ENCODE assay signal across 8 mouse cellular contexts in genomic region chr7:114281671-114282070, GRCm38 (mm10). TPM values are rescaled to one million over a fixed set of nuclear protein-coding genes. Genes with fewer than 3 reads are reported as not detected.
DNase-seq lines count a peak whose midpoint lies in the region; ATAC-seq and TF ChIP-seq lines count a peak whose summit lies in the region.

No protein-coding gene starts in this region.

- no peak overlapping the region for H3K4me3 ChIP-seq in forebrain, embryonic 13.5 days
- H3K4me3 ChIP-seq in forebrain, embryonic 10.5 days = no peak overlapping the region
- no peak overlapping the region for H3K4me3 ChIP-seq in midbrain, postnatal 0 days (ENCODE audit: low read depth, low read length)
- H3K4me3 ChIP-seq in midbrain, embryonic 16.5 days (ENCODE audit: low read depth, low read length) = no peak overlapping the region
- H3K4me3 ChIP-seq in lung, embryonic 16.5 days (ENCODE audit: low read length) = no peak overlapping the region

- peak; percentile 59; the same call in 1 of the 2 replicates for ATAC-seq in forebrain, embryonic 13.5 days
- no peak for ATAC-seq in midbrain, postnatal 0 days (ENCODE audit: low FRiP score)
- no peak for ATAC-seq in midbrain, embryonic 16.5 days
- peak; percentile 76; the same call in 1 of the 2 replicates for ATAC-seq in erythroid progenitor cell, adult 5-6 weeks (replicated peaks; ENCODE audit: low FRiP score, poor library complexity, severe bottlenecking)
- peak; percentile 57; the same call in 1 of the 2 replicates for ATAC-seq in lung, embryonic 16.5 days (ENCODE audit: low read depth)

- H3K27me3 ChIP-seq in forebrain, embryonic 13.5 days = no peaks in the 10 kb centered on the region
- H3K27me3 ChIP-seq in forebrain, embryonic 10.5 days (ENCODE audit: poor library complexity, severe bottlenecking) = no peaks in the 10 kb centered on the region
- H3K27me3 ChIP-seq in midbrain, postnatal 0 days (ENCODE audit: insufficient read depth, low read length) = no peaks in the 10 kb centered on the region
- H3K27me3 ChIP-seq in midbrain, embryonic 16.5 days (ENCODE audit: control insufficient read depth, insufficient read depth, low read depth, low read length) = no peaks in the 10 kb centered on the region
- H3K27me3 ChIP-seq in lung, embryonic 16.5 days (ENCODE audit: control insufficient read depth, insufficient read depth, low read depth, low read length) = no peaks in the 10 kb centered on the region

- 62% methylated on average over 3 of the region's 3 CpGs for WGBS in forebrain, embryonic 13.5 days
- WGBS in forebrain, embryonic 10.5 days = 63% methylated on average over 3 of the region's 3 CpGs
- 57% methylated on average over 3 of the region's 3 CpGs for WGBS in midbrain, postnatal 0 days
- whole genome bisulfite sequencing in midbrain, embryonic 16.5 days = 61% methylated on average over 3 of the region's 3 CpGs
- 53% methylated on average over 3 of the region's 3 CpGs for WGBS in lung, embryonic 16.5 days

- H3K27ac ChIP-seq in forebrain, embryonic 13.5 days = no peak overlapping the region
- no peak overlapping the region for H3K27ac ChIP-seq in forebrain, embryonic 10.5 days
- H3K27ac ChIP-seq in midbrain, postnatal 0 days (ENCODE audit: low read depth, low read length) = no peak overlapping the region
- no peak overlapping the region for H3K27ac ChIP-seq in midbrain, embryonic 16.5 days (ENCODE audit: low read length)
- no peak overlapping the region for H3K27ac ChIP-seq in lung, embryonic 16.5 days (ENCODE audit: low read length)

- no peaks in the 10 kb centered on the region for H3K36me3 ChIP-seq in forebrain, embryonic 13.5 days (ENCODE audit: poor library complexity, severe bottlenecking)
- H3K36me3 ChIP-seq in forebrain, embryonic 10.5 days (replicated peaks) = no peaks in the 10 kb centered on the region
- H3K36me3 ChIP-seq in midbrain, postnatal 0 days (ENCODE audit: insufficient read depth, low read length) = no peaks in the 10 kb centered on the region
- H3K36me3 ChIP-seq in midbrain, embryonic 16.5 days (ENCODE audit: control insufficient read depth, insufficient read depth, low read length) = no peaks in the 10 kb centered on the region
- no peaks in the 10 kb centered on the region for H3K36me3 ChIP-seq in lung, embryonic 16.5 days (ENCODE audit: control insufficient read depth, insufficient read depth, low read length)

- no peaks in the 10 kb centered on the region for H3K4me1 ChIP-seq in forebrain, embryonic 13.5 days
- H3K4me1 ChIP-seq in forebrain, embryonic 10.5 days = peaks cover 5% of the 10 kb centered on the region
- H3K4me1 ChIP-seq in midbrain, postnatal 0 days (ENCODE audit: insufficient read depth, low read length) = no peaks in the 10 kb centered on the region
- H3K4me1 ChIP-seq in midbrain, embryonic 16.5 days (ENCODE audit: control insufficient read depth, insufficient read depth, low read length) = peaks cover 3% of the 10 kb centered on the region; the same call in 1 of the 2 replicates
- no peaks in the 10 kb centered on the region for H3K4me1 ChIP-seq in lung, embryonic 16.5 days (replicated peaks; ENCODE audit: control insufficient read depth, insufficient read depth, low read length)

- no peaks in the 10 kb centered on the region for H3K9me3 ChIP-seq in forebrain, embryonic 13.5 days (replicated peaks)
- H3K9me3 ChIP-seq in forebrain, embryonic 10.5 days = no peaks in the 10 kb centered on the region
- no peaks in the 10 kb centered on the region for H3K9me3 ChIP-seq in midbrain, postnatal 0 days (ENCODE audit: low read length)
- no peaks in the 10 kb centered on the region for H3K9me3 ChIP-seq in midbrain, embryonic 16.5 days (replicated peaks; ENCODE audit: control insufficient read depth, low read length, poor library complexity, severe bottlenecking)
- H3K9me3 ChIP-seq in lung, embryonic 16.5 days (ENCODE audit: control insufficient read depth, low read length) = no peaks in the 10 kb centered on the region

- H3K9ac ChIP-seq in forebrain, embryonic 13.5 days = no peak overlapping the region
- no peak overlapping the region for H3K9ac ChIP-seq in midbrain, postnatal 0 days (replicated peaks; ENCODE audit: low read length, poor library complexity, severe bottlenecking)
- H3K9ac ChIP-seq in midbrain, embryonic 16.5 days (ENCODE audit: low read depth, low read length) = no peak overlapping the region
- no peak overlapping the region for H3K9ac ChIP-seq in lung, embryonic 16.5 days (ENCODE audit: low read length)

- no peak for DNase-seq in forebrain, embryonic 10.5 days (ENCODE audit: extremely low spot score, low spot score)
- DNase-seq in midbrain, postnatal 0 days (ENCODE audit: low spot score) = peak; percentile 68
- DNase-seq in thymus, postnatal 36 days = peak; percentile 67 to 68
- DNase-seq in right cerebral cortex, postnatal 4 days = no peak

- no peak overlapping the region for H3K4me2 ChIP-seq in forebrain, embryonic 13.5 days
- no peak overlapping the region for H3K4me2 ChIP-seq in midbrain, postnatal 0 days (ENCODE audit: low read depth, low read length, poor library complexity, severe bottlenecking)
- no peak overlapping the region for H3K4me2 ChIP-seq in midbrain, embryonic 16.5 days (ENCODE audit: low read length)
- no peak overlapping the region for H3K4me2 ChIP-seq in lung, embryonic 16.5 days (ENCODE audit: low read depth, low read length)

- peak; percentile 76 for TF ChIP-seq CTCF in midbrain, postnatal 0 days (IDR thresholded peaks at IDR 0.05)

RNA-seq across cellular contexts. Expression of gene Psma1, which starts 5.8 kb away (rescaled TPM):
- 482 and 494 TPM in 2 replicates for polyA plus RNA-seq in forebrain, embryonic 13.5 days (2015; fragmentation: Nextera tagmentation; extraction: Ambion mirVana)
- 514 and 531 TPM in 2 replicates for polyA plus RNA-seq in forebrain, embryonic 10.5 days (2016; fragmentation: Nextera tagmentation; extraction: Ambion mirVana)
- total RNA-seq in midbrain, postnatal 0 days (2014; rRNA removed) = 158 and 167 TPM in 2 replicates
- polyA plus RNA-seq in midbrain, postnatal 0 days (2015; fragmentation: Nextera tagmentation; extraction: Ambion mirVana) = 317 and 329 TPM in 2 replicates
- 334 and 348 TPM in 2 replicates for polyA plus RNA-seq in midbrain, embryonic 16.5 days (2015; fragmentation: Nextera tagmentation; extraction: Ambion mirVana)
- total RNA-seq in erythroid progenitor cell, adult 5-6 weeks (2015; ENCODE audit: low replicate concordance) = 183 and 212 TPM in 2 replicates
- 102 and 114 TPM in 2 replicates for total RNA-seq in erythroid progenitor cell, adult 5-6 weeks (2017; ENCODE audit: low replicate concordance)
- 393 and 421 TPM in 2 replicates for polyA plus RNA-seq in lung, embryonic 16.5 days (2015; fragmentation: Nextera tagmentation; extraction: Ambion mirVana)

RNA-seq across cellular contexts. Expression of gene Copb1, which starts 27.2 kb away (rescaled TPM):
- polyA plus RNA-seq in forebrain, embryonic 13.5 days (2015; fragmentation: Nextera tagmentation; extraction: Ambion mirVana) = 84.1 and 94.3 TPM in 2 replicates
- 89.8 and 94.0 TPM in 2 replicates for polyA plus RNA-seq in forebrain, embryonic 10.5 days (2016; fragmentation: Nextera tagmentation; extraction: Ambion mirVana)
- total RNA-seq in midbrain, postnatal 0 days (2014; rRNA removed) = 47.1 and 59.5 TPM in 2 replicates
- polyA plus RNA-seq in midbrain, postnatal 0 days (2015; fragmentation: Nextera tagmentation; extraction: Ambion mirVana) = 64.6 and 65.1 TPM in 2 replicates
- 85.2 and 91.0 TPM in 2 replicates for polyA plus RNA-seq in midbrain, embryonic 16.5 days (2015; fragmentation: Nextera tagmentation; extraction: Ambion mirVana)
- total RNA-seq in erythroid progenitor cell, adult 5-6 weeks (2015; ENCODE audit: low replicate concordance) = 25.9 and 44.9 TPM in 2 replicates
- 6.4 and 34.9 TPM in 2 replicates for total RNA-seq in erythroid progenitor cell, adult 5-6 weeks (2017; ENCODE audit: low replicate concordance)
- 123 and 126 TPM in 2 replicates for polyA plus RNA-seq in lung, embryonic 16.5 days (2015; fragmentation: Nextera tagmentation; extraction: Ambion mirVana)

Comparison
In these comparisons a context has a peak if more than half of its experiments do, and no peak if none do; other contexts are left out.
1. ATAC-seq: peak in forebrain, embryonic 13.5 days (single experiment), erythroid progenitor cell, adult 5-6 weeks (single experiment) and lung, embryonic 16.5 days (single experiment); none in midbrain, postnatal 0 days (single experiment) and midbrain, embryonic 16.5 days (single experiment).
2. DNase-seq: peak in midbrain, postnatal 0 days (single experiment) and thymus, postnatal 36 days (2 of 2); none in forebrain, embryonic 10.5 days (single experiment) and right cerebral cortex, postnatal 4 days (single experiment).